ENCODE assay signal across 9 mouse cellular contexts in genomic region chr12:108041571-108042238, GRCm38 (mm10). TPM values are rescaled to one million over a fixed set of nuclear protein-coding genes. Genes with fewer than 3 reads are reported as not detected.
DNase-seq lines count a peak whose midpoint lies in the region; ATAC-seq and TF ChIP-seq lines count a peak whose summit lies in the region.
"Had no signal": no experiment of that assay in that cellular context is flagged by ENCODE, and none has a peak within 500 bp of the region (broad histone marks: within the 10 kb centered on the region; RNA-seq: fewer than 3 reads in every experiment).

No protein-coding gene starts in this region.

- H3K9me3 ChIP-seq in heart, postnatal 0 days (replicated peaks; ENCODE audit: control insufficient read depth, low read length), result no peaks in the 10 kb centered on the region
- H3K9me3 ChIP-seq: embryonic facial prominence, embryonic 15.5 days had no signal

- peak; percentile 32; the same call in 1 of the 2 replicates for TF ChIP-seq CTCF in bone marrow, adult 2 months (IDR thresholded peaks at IDR 0.05; ENCODE audit: control insufficient read depth, insufficient read depth, low read length)
- 0 out of 2 replicates have a peak, but pooled peaks have one; percentile 19 for TF ChIP-seq CTCF in embryonic fibroblast, embryonic 13.5 days (IDR thresholded peaks at IDR 0.05; ENCODE audit: borderline replicate concordance, insufficient read depth, low read length)
- TF ChIP-seq CTCF in heart, postnatal 0 days (IDR thresholded peaks at IDR 0.05; ENCODE audit: low read depth), result peak; percentile 67

- DNase-seq in CD8-positive naive resting alpha-beta T cell, adult 2 months (ENCODE audit: low read depth in 2 of 2, low spot score in 2 of 2), result peak; percentile 62 to 68
- peak; percentile 67 for DNase-seq in heart, postnatal 0 days (ENCODE audit: low spot score)
- peak; percentile 89 for DNase-seq in layer of hippocampus, adult 11-12 months (ENCODE audit: low spot score)
- DNase-seq in lung, adult 18-20 months, result peak; percentile 55 to 71
- DNase-seq in retina, embryonic 14.5 days (ENCODE audit: low spot score), result peak; percentile 95
- DNase-seq in thymus, postnatal 14 days, result peak; percentile 77

- TF ChIP-seq POLR2A in bone marrow, adult 2 months (IDR thresholded peaks at IDR 0.05; ENCODE audit: borderline replicate concordance, control insufficient read depth, low read depth, low read length), result no peak
- no peak for TF ChIP-seq POLR2A in embryonic fibroblast, embryonic 13.5 days (IDR thresholded peaks at IDR 0.05; ENCODE audit: low read depth, low read length)

- no peaks in the 10 kb centered on the region; the same call in 1 of the 2 replicates for H3K4me1 ChIP-seq in bone marrow, adult 2 months (ENCODE audit: control insufficient read depth, insufficient read depth, low read length)
- no peaks in the 10 kb centered on the region for H3K4me1 ChIP-seq in embryonic fibroblast, embryonic 13.5 days (ENCODE audit: control insufficient read depth, insufficient read depth, low read length)
- H3K4me1 ChIP-seq in heart, postnatal 0 days (ENCODE audit: control insufficient read depth, insufficient read depth), result no peaks in the 10 kb centered on the region
- H3K4me1 ChIP-seq: embryonic facial prominence, embryonic 15.5 days had no signal

- H3K27ac ChIP-seq in bone marrow, adult 2 months (ENCODE audit: control insufficient read depth, insufficient read depth, low read depth, low read length, poor library complexity), result no peak overlapping the region
- no peak overlapping the region for H3K27ac ChIP-seq in embryonic fibroblast, embryonic 13.5 days (ENCODE audit: insufficient read depth, low read length)
- no peak overlapping the region for H3K27ac ChIP-seq in heart, postnatal 0 days (ENCODE audit: low read depth)
- H3K27ac ChIP-seq: embryonic facial prominence, embryonic 15.5 days had no signal

- TF ChIP-seq EP300 in heart, postnatal 0 days (IDR thresholded peaks at IDR 0.05; ENCODE audit: low read depth), result no peak

- H3K4me3 ChIP-seq in bone marrow, adult 2 months (replicated peaks; ENCODE audit: control insufficient read depth, low read depth, low read length), result no peak overlapping the region
- H3K4me3 ChIP-seq in embryonic fibroblast, embryonic 13.5 days (ENCODE audit: insufficient read depth, low read length), result no peak overlapping the region
- H3K4me3 ChIP-seq in heart, postnatal 0 days (ENCODE audit: low read depth, low read length), result no peak overlapping the region
- H3K4me3 ChIP-seq: embryonic facial prominence, embryonic 15.5 days had no signal

- peak; percentile 66 for ATAC-seq in heart, postnatal 0 days (ENCODE audit: insufficient read depth, low read depth)

- WGBS in bone marrow, adult 2 months, result 41% methylated on average over 12 of the region's 12 CpGs
- 41% methylated on average over 12 of the region's 12 CpGs for WGBS in heart, postnatal 0 days

- H3K27me3 ChIP-seq in heart, postnatal 0 days (ENCODE audit: control insufficient read depth, insufficient read depth, low read length), result no peaks in the 10 kb centered on the region; the same call in 1 of the 2 replicates
- H3K27me3 ChIP-seq: embryonic facial prominence, embryonic 15.5 days had no signal

- no peaks in the 10 kb centered on the region for H3K36me3 ChIP-seq in heart, postnatal 0 days (replicated peaks; ENCODE audit: control insufficient read depth, insufficient read depth, low read length)
- H3K36me3 ChIP-seq: embryonic facial prominence, embryonic 15.5 days had no signal

- H3K9ac ChIP-seq in heart, postnatal 0 days (replicated peaks; ENCODE audit: low read depth, low read length), result no peak overlapping the region
- H3K9ac ChIP-seq: embryonic facial prominence, embryonic 15.5 days had no signal

- no peak overlapping the region for H3K4me2 ChIP-seq in heart, postnatal 0 days (ENCODE audit: low read depth, low read length)
- H3K4me2 ChIP-seq: embryonic facial prominence, embryonic 15.5 days had no signal

RNA-seq across cellular contexts. Expression of gene Bcl11b, which starts 38.3 kb away (rescaled TPM):
- 0.50 and 0.60 TPM in 2 replicates for polyA plus RNA-seq in bone marrow, adult 2 months (2011; ENCODE audit: insufficient read depth, insufficient read length, low replicate concordance, missing spikeins)
- polyA plus RNA-seq in embryonic fibroblast, embryonic 13.5 days (2011; ENCODE audit: insufficient read length, low read depth, missing spikeins), result 3.0 and 6.5 TPM in 2 replicates
- total RNA-seq in heart, postnatal 0 days (2014; rRNA removed; ENCODE audit: low replicate concordance), result 2.7 and 7.3 TPM in 2 replicates
- 2.1 and 2.2 TPM in 2 replicates for polyA plus RNA-seq in heart, postnatal 0 days (2015; fragmentation: Nextera tagmentation; extraction: Ambion mirVana)
